Mouse (Mus musculus) lung, embryonic 14.5 days (tissue): ENCODE measurements around the gene Zfp109. TPM values are rescaled to one million over a fixed set of nuclear protein-coding genes. Genes with fewer than 3 reads are reported as not detected.
A peak's percentile ranks its signal among the peaks of the same experiment; 100 is the strongest.

Experiments used
- ATAC-seq: fragments of 200-750 bp; cut with Nextera tagmentation; 2 replicates; pipeline ENCODE4 v1.8.0; 2017; ENCODE audit warnings: mild to moderate bottlenecking, moderate TSS enrichment, moderate library complexity; ENCODE audit not compliant: insufficient read depth
- DNase-seq: peaks from one replicate; pipeline ENCODE4 v3.0.0-alpha.2; 2015
- H3K27ac ChIP-seq: fragments of 300-500 bp; sonication (generic); 2 replicates; pipeline ENCODE4 v1.5.1; 2014; ENCODE audit warnings: low read depth, mild to moderate bottlenecking, moderate library complexity
- H3K27me3 ChIP-seq: fragments of 300-500 bp; sonication (generic); 2 replicates; pipeline ENCODE4 v1.6.1; 2014; ENCODE audit warnings: low read length, control low read depth; ENCODE audit not compliant: insufficient read depth
- H3K36me3 ChIP-seq: fragments of 300-500 bp; sonication (generic); 2 replicates; pipeline ENCODE4 v1.6.1; 2014; ENCODE audit warnings: control low read depth; ENCODE audit not compliant: insufficient read depth
- H3K4me1 ChIP-seq: fragments of 300-500 bp; sonication (generic); 2 replicates; pipeline ENCODE4 v1.6.1; 2014; ENCODE audit warnings: antibody characterized with exemption, control low read depth; ENCODE audit not compliant: insufficient read depth
- H3K4me2 ChIP-seq: fragments of 300-500 bp; sonication (generic); 2 replicates; pipeline ENCODE4 v1.6.1; 2014; ENCODE audit warnings: mild to moderate bottlenecking
- H3K4me3 ChIP-seq: fragments of 300-500 bp; sonication (generic); 2 replicates; pipeline ENCODE4 v1.5.1; 2014; ENCODE audit warnings: low read depth, low read length
- H3K9ac ChIP-seq: fragments of 300-500 bp; sonication (generic); 2 replicates; pipeline ENCODE4 v1.6.1; 2014
- H3K9me3 ChIP-seq: fragments of 300-500 bp; sonication (generic); 2 replicates; pipeline ENCODE4 v1.6.1; 2016; ENCODE audit warnings: low read depth, low read length, control low read depth
- CTCF ChIP-seq: IDR thresholded peaks from 2 replicates; pipeline ENCODE4 v1.5.1; 2016; ENCODE audit warnings: antibody characterized with exemption, low read depth
- WGBS: fragments of 180-500 bp; shearing (Covaris S2); extraction: QIAGEN DNeasy Blood & Tissue Kit; methylation state at CpG from one replicate; pipeline ENCODE4 v1.1.7; 2014; 5-methylcytosine and 5-hydroxymethylcytosine counted together
- polyA plus RNA-seq: library from polyadenylated mRNA; unstranded; fragments of >200 nt; fragmentation: Nextera tagmentation; extraction: Ambion mirVana; gene quantifications from 2 replicates; pipeline ENCODE4 v1.2.1, GENCODE M21; 2014

The Zfp109 gene
- polyA plus RNA-seq, 1 experiment from 2014 or later = 4.3 TPM

- Histone ChIP-seq H3K36me3 (peaks cover 15% of the 10 kb centered on the region), H3K4me2 (peak overlapping the region; percentile 77; the same call in 1 of the 2 replicates), H3K9me3 (no peaks in the 10 kb centered on the region), H3K4me1 (peaks cover 3% of the 10 kb centered on the region; the same call in 1 of the 2 replicates), H3K27me3 (no peaks in the 10 kb centered on the region), H3K9ac (no peak overlapping the region), H3K4me3 (no peak overlapping the region), H3K27ac (no peak overlapping the region)
- DNase-seq (no peak), ATAC-seq (no peak)
- WGBS = 97% methylated on average over 6 of the region's 6 CpGs
- no peak for TF ChIP-seq CTCF
Measured at GRCm38 (mm10) chr7:24271191-24271590, 33.8 kb upstream of the Zfp109 start.

DNA sequence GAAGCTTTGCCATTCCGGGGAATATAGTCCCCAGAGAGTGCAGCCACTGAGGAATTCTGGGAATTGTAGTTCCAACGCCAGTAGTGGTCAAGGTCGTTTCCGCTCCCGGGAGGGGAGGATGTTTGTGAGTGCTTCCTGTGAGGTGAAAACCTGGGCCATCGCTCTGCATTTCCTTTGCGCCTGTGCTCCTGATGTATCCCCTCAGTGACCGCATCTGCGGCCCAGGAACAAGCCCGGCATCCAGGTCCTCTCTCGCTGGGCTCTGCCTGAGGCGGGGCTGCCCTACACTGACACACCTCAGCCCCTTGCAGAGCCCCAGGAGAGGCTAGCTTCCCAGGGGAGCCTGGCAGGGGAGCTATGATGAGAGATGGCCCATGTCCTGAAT is 32.9 kb upstream of the Zfp109 start, which contains the start of gene Zfp93:
Gene Zfp93 (plus strand): TSS at position 133 of the 385 bp plus-strand sequence.
- TF ChIP-seq CTCF = no peak
- Histone ChIP-seq H3K27ac (peak within 1 kb of the TSS; percentile 67), H3K9me3 (no peaks in the 10 kb centered on the region), H3K4me2 (peak within 1 kb of the TSS; percentile 77), H3K4me1 (peaks cover 3% of the 10 kb centered on the region; the same call in 1 of the 2 replicates), H3K36me3 (peaks cover 13% of the 10 kb centered on the region), H3K9ac (peak within 1 kb of the TSS; percentile 66), H3K4me3 (peak within 1 kb of the TSS; percentile 63), H3K27me3 (no peaks in the 10 kb centered on the region)
- WGBS = 0% methylated on average over 12 of the region's 12 CpGs
- DNase-seq (peak; percentile 95), ATAC-seq (peak; percentile 96)

DNA sequence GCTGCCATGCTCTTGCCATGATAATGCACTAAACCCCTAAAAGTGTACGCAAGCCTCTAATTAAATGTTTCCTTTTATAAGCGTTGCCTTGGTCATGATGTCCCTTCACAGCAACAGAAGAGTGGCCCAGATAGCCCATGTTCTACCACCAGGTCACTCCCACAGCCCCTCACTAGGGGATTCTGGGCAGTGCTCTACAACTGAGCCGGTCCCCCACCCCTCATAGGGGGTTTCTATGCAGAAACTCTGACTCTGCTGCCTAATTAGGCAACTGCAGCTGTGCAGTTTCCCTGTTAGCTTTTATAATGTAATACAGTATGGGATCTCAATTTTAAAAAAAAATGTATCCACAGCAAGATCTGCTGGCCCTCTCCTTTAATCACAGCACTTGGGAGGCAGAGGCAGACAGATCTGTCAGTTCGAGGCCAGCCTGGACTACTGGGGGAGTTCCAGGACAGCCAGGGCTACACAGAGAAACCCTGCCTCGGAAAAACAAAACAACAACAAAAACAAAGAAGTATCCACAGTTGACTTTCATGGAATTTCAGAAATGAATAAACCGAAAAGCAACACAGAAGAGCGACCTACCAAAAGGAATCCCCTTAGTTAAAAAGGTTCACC is 32.4 kb upstream of the Zfp109 start:
- no peak for TF ChIP-seq CTCF
- peak overlapping the region; percentile 63 for H3K4me3 ChIP-seq
- peaks cover 3% of the 10 kb centered on the region; the same call in 1 of the 2 replicates for H3K4me1 ChIP-seq
- H3K27ac ChIP-seq = no peak overlapping the region
- DNase-seq (no peak), ATAC-seq (peak; percentile 56; the same call in 1 of the 2 replicates)
- no peaks in the 10 kb centered on the region for H3K9me3 ChIP-seq
- no peaks in the 10 kb centered on the region for H3K27me3 ChIP-seq
- H3K36me3 ChIP-seq = peaks cover 8% of the 10 kb centered on the region
- peak overlapping the region; percentile 77 for H3K4me2 ChIP-seq
- H3K9ac ChIP-seq = peak overlapping the region; percentile 66
- 30% methylated on average over 7 of the region's 7 CpGs for whole genome bisulfite sequencing

DNA sequence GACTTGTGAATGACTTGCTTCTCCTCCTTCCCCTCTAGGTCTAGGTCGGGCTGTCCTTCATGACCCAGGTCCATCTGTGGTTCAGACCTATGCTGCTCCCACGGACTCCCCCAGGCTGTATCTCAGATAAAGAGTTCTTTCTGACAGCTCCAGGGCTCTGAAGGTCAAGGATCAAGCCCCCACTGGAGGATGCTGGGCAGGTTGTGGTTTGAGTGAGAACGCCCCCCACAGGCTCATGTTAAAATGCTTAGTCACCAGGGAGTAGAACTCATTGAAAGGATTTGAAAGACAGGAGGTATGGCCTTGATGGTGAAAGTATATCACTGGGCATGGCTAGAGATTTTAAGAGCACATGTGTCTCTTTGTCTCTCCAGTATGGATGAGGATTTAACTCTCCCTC is 31.9 kb upstream of the Zfp109 start:
- H3K4me3 ChIP-seq = no peak overlapping the region
- H3K4me2 ChIP-seq = peak overlapping the region; percentile 77; the same call in 1 of the 2 replicates
- H3K9ac ChIP-seq = no peak overlapping the region
- no peak overlapping the region for H3K27ac ChIP-seq
- no peak for TF ChIP-seq CTCF
- no peaks in the 10 kb centered on the region for H3K9me3 ChIP-seq
- 70% methylated on average over 3 of the region's 3 CpGs for WGBS
- peak; percentile 7; the same call in 1 of the 2 replicates for ATAC-seq
- H3K36me3 ChIP-seq = peaks cover 3% of the 10 kb centered on the region; the same call in 1 of the 2 replicates
- no peak for DNase-seq
- H3K4me1 ChIP-seq = peaks cover 3% of the 10 kb centered on the region; the same call in 1 of the 2 replicates
- H3K27me3 ChIP-seq = no peaks in the 10 kb centered on the region

GRCm38 (mm10) chr7:24268176-24269155 is 31.1 kb upstream of the Zfp109 start:
- no peaks in the 10 kb centered on the region for H3K36me3 ChIP-seq
- WGBS = 73% methylated on average over 24 of the region's 24 CpGs
- no peak for DNase-seq
- H3K9me3 ChIP-seq = no peaks in the 10 kb centered on the region
- H3K4me1 ChIP-seq = peaks cover 3% of the 10 kb centered on the region; the same call in 1 of the 2 replicates
- no peak for TF ChIP-seq CTCF
- H3K27me3 ChIP-seq = no peaks in the 10 kb centered on the region
- no peak overlapping the region for H3K4me3 ChIP-seq
- no peak overlapping the region for H3K27ac ChIP-seq
- no peak overlapping the region for H3K9ac ChIP-seq
- no peak overlapping the region for H3K4me2 ChIP-seq
- ATAC-seq = no peak

- Histone ChIP-seq H3K4me2 (no peak overlapping the region), H3K9me3 (no peaks in the 10 kb centered on the region), H3K9ac (no peak overlapping the region), H3K4me3 (no peak overlapping the region), H3K27me3 (no peaks in the 10 kb centered on the region), H3K36me3 (peaks cover 16% of the 10 kb centered on the region; the same call in 1 of the 2 replicates), H3K4me1 (no peaks in the 10 kb centered on the region), H3K27ac (no peak overlapping the region)
- DNase-seq = no peak
- 86% methylated on average over 4 of the region's 4 CpGs for WGBS
- no peak for ATAC-seq
- TF ChIP-seq CTCF = no peak
Measured at GRCm38 (mm10) chr7:24260000-24260312, 22.6 kb upstream of the Zfp109 start.
